Mouse (Mus musculus): ENCODE results near the gene Arid1b. TPM values are rescaled to one million over a fixed set of nuclear protein-coding genes. Genes with fewer than 3 reads are reported as not detected.

Arid1b gene
- polyA plus RNA-seq, 1 experiment from 2014 or later = 12.2 TPM

- no peaks in the 10 kb centered on the region for H3K9me3 ChIP-seq (ENCODE audit: control insufficient read depth, low read length)
- DNase-seq (ENCODE audit: low spot score, missing footprints) (no peak), ATAC-seq (ENCODE audit: low FRiP score) (0 out of 2 replicates have a peak, but pooled peaks have one; percentile 30)
- peaks cover 4% of the 10 kb centered on the region for H3K4me1 ChIP-seq (ENCODE audit: control insufficient read depth, insufficient read depth, low read length)
- H3K27ac ChIP-seq (ENCODE audit: low read depth, low read length) = no peak overlapping the region
- no peak overlapping the region for H3K9ac ChIP-seq (ENCODE audit: low read length)
- H3K4me3 ChIP-seq (ENCODE audit: low read depth, low read length) = no peak overlapping the region
- H3K4me2 ChIP-seq = no peak overlapping the region
- WGBS = 36% methylated on average over 11 of the region's 11 CpGs
- H3K27me3 ChIP-seq (ENCODE audit: control insufficient read depth, insufficient read depth, low read length) = no peaks in the 10 kb centered on the region
- no peaks in the 10 kb centered on the region for H3K36me3 ChIP-seq (ENCODE audit: control insufficient read depth, insufficient read depth, low read length)
Observed at GRCm38 (mm10) chr17:5377151-5377929, 383.2 kb downstream of the Arid1b start.

DNA sequence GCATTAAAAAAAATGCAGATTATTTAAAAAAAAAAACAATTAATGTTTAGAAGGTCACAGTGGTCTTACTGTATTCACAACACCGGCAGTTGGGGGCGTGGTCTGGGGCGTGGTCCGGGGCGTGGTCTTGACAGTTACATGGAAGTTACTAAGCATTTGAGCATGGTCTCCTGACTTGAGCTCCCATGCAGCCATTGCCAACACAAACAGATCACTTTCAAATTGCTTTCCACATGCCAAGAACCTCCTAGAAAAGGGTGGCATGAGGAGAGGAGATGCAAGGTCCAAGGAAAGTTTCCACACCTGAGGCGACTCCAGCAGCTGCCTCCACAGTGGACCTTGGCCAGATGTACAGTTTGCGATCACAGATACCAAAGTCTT lies 383.8 kb downstream of the Arid1b start:
- Histone ChIP-seq H3K27ac (ENCODE audit: low read depth, low read length) (no peak overlapping the region), H3K4me1 (ENCODE audit: control insufficient read depth, insufficient read depth, low read length) (peaks cover 4% of the 10 kb centered on the region), H3K9me3 (ENCODE audit: control insufficient read depth, low read length) (no peaks in the 10 kb centered on the region), H3K4me3 (ENCODE audit: low read depth, low read length) (no peak overlapping the region), H3K36me3 (ENCODE audit: control insufficient read depth, insufficient read depth, low read length) (no peaks in the 10 kb centered on the region), H3K27me3 (ENCODE audit: control insufficient read depth, insufficient read depth, low read length) (no peaks in the 10 kb centered on the region), H3K4me2 (no peak overlapping the region), H3K9ac (ENCODE audit: low read length) (no peak overlapping the region)
- ATAC-seq (ENCODE audit: low FRiP score) = no peak
- 30% methylated on average over 7 of the region's 7 CpGs for WGBS
- DNase-seq (ENCODE audit: low spot score, missing footprints) = no peak

GRCm38 (mm10) chr17:5385694-5386093 lies 391.6 kb downstream of the Arid1b start:
- DNase-seq (ENCODE audit: low spot score, missing footprints) (no peak), ATAC-seq (ENCODE audit: low FRiP score) (no peak)
- Histone ChIP-seq H3K36me3 (ENCODE audit: control insufficient read depth, insufficient read depth, low read length) (no peaks in the 10 kb centered on the region), H3K9me3 (ENCODE audit: control insufficient read depth, low read length) (no peaks in the 10 kb centered on the region), H3K4me2 (no peak overlapping the region), H3K9ac (ENCODE audit: low read length) (no peak overlapping the region), H3K4me3 (ENCODE audit: low read depth, low read length) (no peak overlapping the region), H3K27me3 (ENCODE audit: control insufficient read depth, insufficient read depth, low read length) (no peaks in the 10 kb centered on the region), H3K4me1 (ENCODE audit: control insufficient read depth, insufficient read depth, low read length) (no peaks in the 10 kb centered on the region), H3K27ac (ENCODE audit: low read depth, low read length) (no peak overlapping the region)
- WGBS = 96% methylated on average over 1 of the region's 1 CpGs

DNA sequence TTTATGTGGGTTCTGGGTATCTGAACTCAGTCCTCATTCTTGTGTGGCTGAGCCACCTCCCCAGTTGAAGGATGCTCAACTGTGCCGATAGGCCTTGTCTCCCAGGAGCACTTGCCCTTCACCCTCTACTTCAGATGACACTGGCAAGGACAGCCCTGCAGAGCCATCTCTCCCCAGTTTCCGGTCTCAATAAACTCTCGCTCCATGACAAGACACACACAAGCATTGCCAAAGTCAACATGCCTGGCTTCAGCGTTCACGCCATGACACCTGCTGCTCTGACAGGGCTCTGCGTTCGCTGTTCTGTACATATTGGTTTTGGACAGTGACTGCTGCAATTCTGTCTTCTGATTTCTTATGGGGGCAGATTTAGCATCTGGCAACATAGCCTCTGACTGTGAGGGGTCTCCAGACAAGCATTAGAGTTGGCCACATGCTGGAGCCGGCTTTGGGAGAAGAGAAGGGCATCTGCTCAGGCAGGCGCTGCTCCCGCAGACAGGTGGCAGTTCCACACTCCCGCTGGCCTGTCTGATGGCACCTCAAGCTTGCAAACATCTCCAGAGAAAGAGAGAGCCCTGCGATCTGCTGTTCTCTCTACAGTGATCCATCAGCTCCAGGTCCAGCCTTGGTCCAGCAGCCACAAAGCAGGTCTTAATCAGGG lies 392.9 kb downstream of the Arid1b start:
- Histone ChIP-seq H3K36me3 (ENCODE audit: control insufficient read depth, insufficient read depth, low read length) (no peaks in the 10 kb centered on the region), H3K9me3 (ENCODE audit: control insufficient read depth, low read length) (no peaks in the 10 kb centered on the region), H3K27ac (ENCODE audit: low read depth, low read length) (no peak overlapping the region), H3K27me3 (ENCODE audit: control insufficient read depth, insufficient read depth, low read length) (no peaks in the 10 kb centered on the region), H3K4me1 (ENCODE audit: control insufficient read depth, insufficient read depth, low read length) (no peaks in the 10 kb centered on the region), H3K9ac (ENCODE audit: low read length) (no peak overlapping the region), H3K4me3 (ENCODE audit: low read depth, low read length) (no peak overlapping the region), H3K4me2 (no peak overlapping the region)
- 91% methylated on average over 12 of the region's 12 CpGs for WGBS
- DNase-seq (ENCODE audit: low spot score, missing footprints) = no peak
- ATAC-seq (ENCODE audit: low FRiP score) = no peak

- 52% methylated on average over 3 of the region's 3 CpGs for WGBS
- no peak for DNase-seq (ENCODE audit: low spot score, missing footprints)
- no peaks in the 10 kb centered on the region for H3K27me3 ChIP-seq (ENCODE audit: control insufficient read depth, insufficient read depth, low read length)
Observed at GRCm38 (mm10) chr17:5388351-5388750, 394.2 kb downstream of the Arid1b start.

DNA sequence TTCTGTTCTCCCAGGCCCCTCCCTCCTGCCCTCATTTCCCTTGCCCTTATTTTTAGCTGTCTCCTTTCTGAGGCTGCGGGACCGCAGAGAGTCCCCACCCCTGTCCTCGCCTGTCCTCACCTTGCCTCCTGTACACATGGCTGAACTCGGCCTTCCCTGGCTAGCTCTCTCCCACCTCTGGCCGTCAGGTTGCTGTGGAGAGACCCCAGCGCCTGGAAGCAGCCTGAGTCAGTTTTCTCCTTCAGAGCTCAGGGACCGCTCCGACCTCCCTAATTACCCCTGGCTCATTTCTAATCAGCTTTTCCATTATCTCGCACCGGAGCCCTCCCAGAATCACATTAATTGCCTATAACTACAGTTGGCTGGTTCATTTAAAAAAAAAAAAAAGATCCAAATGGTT lies 396.6 kb downstream of the Arid1b start:
- WGBS = 65% methylated on average over 10 of the region's 10 CpGs
- ATAC-seq (ENCODE audit: low FRiP score) (no peak), DNase-seq (ENCODE audit: low spot score, missing footprints) (no peak)
- Histone ChIP-seq H3K27me3 (ENCODE audit: control insufficient read depth, insufficient read depth, low read length) (no peaks in the 10 kb centered on the region), H3K4me2 (no peak overlapping the region), H3K4me3 (ENCODE audit: low read depth, low read length) (no peak overlapping the region), H3K9me3 (ENCODE audit: control insufficient read depth, low read length) (no peaks in the 10 kb centered on the region), H3K4me1 (ENCODE audit: control insufficient read depth, insufficient read depth, low read length) (no peaks in the 10 kb centered on the region), H3K27ac (ENCODE audit: low read depth, low read length) (no peak overlapping the region), H3K9ac (ENCODE audit: low read length) (no peak overlapping the region), H3K36me3 (ENCODE audit: control insufficient read depth, insufficient read depth, low read length) (no peaks in the 10 kb centered on the region)

More at GRCm38 (mm10) chr17:5388351-5388750, 394.2 kb downstream of the Arid1b start:
- Histone ChIP-seq H3K9me3 (ENCODE audit: control insufficient read depth, low read length) (no peaks in the 10 kb centered on the region), H3K27ac (ENCODE audit: low read depth, low read length) (no peak overlapping the region), H3K4me1 (ENCODE audit: control insufficient read depth, insufficient read depth, low read length) (no peaks in the 10 kb centered on the region), H3K9ac (ENCODE audit: low read length) (no peak overlapping the region), H3K36me3 (ENCODE audit: control insufficient read depth, insufficient read depth, low read length) (no peaks in the 10 kb centered on the region), H3K4me2 (no peak overlapping the region), H3K4me3 (ENCODE audit: low read depth, low read length) (no peak overlapping the region)
- no peak for ATAC-seq (ENCODE audit: low FRiP score)

- H3K4me2 ChIP-seq = no peak overlapping the region
- no peaks in the 10 kb centered on the region for H3K36me3 ChIP-seq (ENCODE audit: control insufficient read depth, insufficient read depth, low read length)
- ATAC-seq (ENCODE audit: low FRiP score) (no peak), DNase-seq (ENCODE audit: low spot score, missing footprints) (peak; percentile 26)
- H3K9me3 ChIP-seq (ENCODE audit: control insufficient read depth, low read length) = no peaks in the 10 kb centered on the region
- no peaks in the 10 kb centered on the region for H3K27me3 ChIP-seq (ENCODE audit: control insufficient read depth, insufficient read depth, low read length)
- H3K4me3 ChIP-seq (ENCODE audit: low read depth, low read length) = no peak overlapping the region
- no peak overlapping the region for H3K9ac ChIP-seq (ENCODE audit: low read length)
- H3K4me1 ChIP-seq (ENCODE audit: control insufficient read depth, insufficient read depth, low read length) = peaks cover 2% of the 10 kb centered on the region; the same call in 1 of the 2 replicates
- 88% methylated on average over 16 of the region's 16 CpGs for WGBS
- no peak overlapping the region for H3K27ac ChIP-seq (ENCODE audit: low read depth, low read length)
Observed at GRCm38 (mm10) chr17:5395454-5396205, 401.5 kb downstream of the Arid1b start.

DNA sequence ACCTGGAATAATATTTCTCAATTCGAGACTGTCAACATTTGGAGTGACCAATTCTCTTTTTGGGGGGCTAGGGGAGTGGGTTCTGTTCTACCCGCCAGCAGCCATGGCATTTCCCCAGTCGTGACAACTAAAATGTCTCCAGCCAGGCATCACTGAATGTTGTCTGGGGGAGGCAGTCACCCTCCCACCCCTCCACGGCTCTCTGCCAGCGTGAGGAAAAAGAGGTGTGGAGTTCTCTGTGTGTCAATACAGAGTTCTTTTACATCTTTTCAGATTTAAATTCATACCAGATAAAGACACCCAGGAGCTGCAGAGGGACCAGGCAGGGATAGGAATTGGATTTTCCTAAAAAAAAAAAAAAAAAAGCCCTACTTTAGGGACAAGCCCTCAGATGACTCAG lies 402.1 kb downstream of the Arid1b start:
- Histone ChIP-seq H3K4me1 (ENCODE audit: control insufficient read depth, insufficient read depth, low read length) (peaks cover 2% of the 10 kb centered on the region; the same call in 1 of the 2 replicates), H3K4me2 (no peak overlapping the region), H3K36me3 (ENCODE audit: control insufficient read depth, insufficient read depth, low read length) (no peaks in the 10 kb centered on the region), H3K9ac (ENCODE audit: low read length) (no peak overlapping the region), H3K4me3 (ENCODE audit: low read depth, low read length) (no peak overlapping the region), H3K27ac (ENCODE audit: low read depth, low read length) (no peak overlapping the region), H3K27me3 (ENCODE audit: control insufficient read depth, insufficient read depth, low read length) (no peaks in the 10 kb centered on the region), H3K9me3 (ENCODE audit: control insufficient read depth, low read length) (no peaks in the 10 kb centered on the region)
- ATAC-seq (ENCODE audit: low FRiP score) (no peak), DNase-seq (ENCODE audit: low spot score, missing footprints) (peak; percentile 76)
- WGBS = 71% methylated on average over 5 of the region's 5 CpGs
